In genomic region chr11:13893301-13893700, GRCm38 (mm10) we compare ENCODE assay signal across 32 mouse cellular contexts.
"Had no signal": no experiment of that assay in that cellular context is flagged by ENCODE, and none has a peak within 500 bp of the region (broad histone marks: within the 10 kb centered on the region; RNA-seq: fewer than 3 reads in every experiment).

No protein-coding gene starts in this region.

- H3K27me3 ChIP-seq: limb, embryonic 12.5 days; limb, embryonic 13.5 days; limb, embryonic 15.5 days; liver, embryonic 12.5 days; liver, embryonic 13.5 days; liver, embryonic 15.5 days; lung, embryonic 15.5 days; megakaryocyte, embryonic 14.5 days; midbrain, embryonic 12.5 days; midbrain, embryonic 13.5 days; midbrain, embryonic 15.5 days; neural tube, embryonic 12.5 days had no signal

- H3K27ac ChIP-seq: limb, embryonic 10.5 days; limb, embryonic 12.5 days; limb, embryonic 13.5 days; limb, embryonic 15.5 days; liver, embryonic 12.5 days; liver, embryonic 13.5 days; liver, embryonic 14.5 days; liver, embryonic 15.5 days; lung, embryonic 15.5 days; macrophage; midbrain, embryonic 10.5 days; midbrain, embryonic 12.5 days; midbrain, embryonic 13.5 days; midbrain, embryonic 15.5 days; neural tube, embryonic 12.5 days had no signal

- DNase-seq: left cerebral cortex, postnatal 4 days; liver; liver, embryonic 13.5 days; liver, postnatal 0 days; lung, adult 18-20 months; lung, adult 2 months; lung, embryonic 14.5 days; lung, postnatal 10 days; lung, postnatal 14 days; lung, postnatal 36 days; lung, postnatal 4 days; midbrain, embryonic 14.5 days had no signal

- H3K9ac ChIP-seq: limb, embryonic 12.5 days; limb, embryonic 13.5 days; limb, embryonic 15.5 days; liver, embryonic 12.5 days; liver, embryonic 13.5 days; liver, embryonic 14.5 days; liver, embryonic 15.5 days; liver, postnatal 0 days; lung, embryonic 14.5 days; lung, embryonic 15.5 days; midbrain, embryonic 12.5 days; midbrain, embryonic 13.5 days; midbrain, embryonic 15.5 days; neural tube, embryonic 12.5 days had no signal

- ATAC-seq: liver, embryonic 12.5 days; liver, postnatal 0 days; lung, postnatal 0 days; midbrain, embryonic 13.5 days; midbrain, embryonic 15.5 days; midbrain, embryonic 16.5 days had no signal

- H3K9me3 ChIP-seq: limb, embryonic 10.5 days; limb, embryonic 12.5 days; limb, embryonic 13.5 days; limb, embryonic 15.5 days; liver, embryonic 12.5 days; liver, embryonic 13.5 days; liver, embryonic 15.5 days; lung, embryonic 15.5 days; megakaryocyte, embryonic 14.5 days; midbrain, embryonic 10.5 days; midbrain, embryonic 12.5 days; midbrain, embryonic 13.5 days; midbrain, embryonic 15.5 days; neural tube, embryonic 12.5 days had no signal

- H3K4me1 ChIP-seq: limb, embryonic 10.5 days; limb, embryonic 12.5 days; limb, embryonic 13.5 days; limb, embryonic 15.5 days; liver, embryonic 12.5 days; liver, embryonic 13.5 days; liver, embryonic 15.5 days; lung, embryonic 15.5 days; megakaryocyte, embryonic 14.5 days; midbrain, embryonic 10.5 days; midbrain, embryonic 12.5 days; midbrain, embryonic 13.5 days; midbrain, embryonic 15.5 days; neural tube, embryonic 12.5 days had no signal

- H3K4me3 ChIP-seq: limb, embryonic 10.5 days; limb, embryonic 12.5 days; limb, embryonic 13.5 days; limb, embryonic 15.5 days; liver, embryonic 12.5 days; liver, embryonic 13.5 days; liver, embryonic 15.5 days; lung, embryonic 15.5 days; megakaryocyte, embryonic 14.5 days; midbrain, embryonic 10.5 days; midbrain, embryonic 12.5 days; midbrain, embryonic 13.5 days; midbrain, embryonic 15.5 days; myocyte; neural tube, embryonic 12.5 days had no signal

- H3K4me2 ChIP-seq: limb, embryonic 12.5 days; limb, embryonic 13.5 days; limb, embryonic 15.5 days; liver, embryonic 11.5 days; liver, embryonic 12.5 days; liver, embryonic 13.5 days; liver, embryonic 15.5 days; lung, embryonic 14.5 days; lung, embryonic 15.5 days; midbrain, embryonic 11.5 days; midbrain, embryonic 12.5 days; midbrain, embryonic 13.5 days; midbrain, embryonic 15.5 days; neural tube, embryonic 12.5 days had no signal

- H3K36me3 ChIP-seq: limb, embryonic 10.5 days; limb, embryonic 12.5 days; limb, embryonic 13.5 days; limb, embryonic 15.5 days; liver, embryonic 12.5 days; liver, embryonic 13.5 days; liver, embryonic 15.5 days; lung, embryonic 15.5 days; midbrain, embryonic 10.5 days; midbrain, embryonic 12.5 days; midbrain, embryonic 13.5 days; midbrain, embryonic 15.5 days; neural tube, embryonic 12.5 days had no signal
